Mouse (Mus musculus) c-Kit-negative CD71-positive TER-119-positive erythroid progenitor cells, embryonic 14.5 days (primary cell): Measurements from ENCODE around the gene Atf1.

ENCODE experiments used
- DNase-seq: peaks from one replicate; pipeline ENCODE4 v3.0.0-alpha.2; 2013; ENCODE audit warnings: low read depth, low spot score

The Atf1 gene

DNA sequence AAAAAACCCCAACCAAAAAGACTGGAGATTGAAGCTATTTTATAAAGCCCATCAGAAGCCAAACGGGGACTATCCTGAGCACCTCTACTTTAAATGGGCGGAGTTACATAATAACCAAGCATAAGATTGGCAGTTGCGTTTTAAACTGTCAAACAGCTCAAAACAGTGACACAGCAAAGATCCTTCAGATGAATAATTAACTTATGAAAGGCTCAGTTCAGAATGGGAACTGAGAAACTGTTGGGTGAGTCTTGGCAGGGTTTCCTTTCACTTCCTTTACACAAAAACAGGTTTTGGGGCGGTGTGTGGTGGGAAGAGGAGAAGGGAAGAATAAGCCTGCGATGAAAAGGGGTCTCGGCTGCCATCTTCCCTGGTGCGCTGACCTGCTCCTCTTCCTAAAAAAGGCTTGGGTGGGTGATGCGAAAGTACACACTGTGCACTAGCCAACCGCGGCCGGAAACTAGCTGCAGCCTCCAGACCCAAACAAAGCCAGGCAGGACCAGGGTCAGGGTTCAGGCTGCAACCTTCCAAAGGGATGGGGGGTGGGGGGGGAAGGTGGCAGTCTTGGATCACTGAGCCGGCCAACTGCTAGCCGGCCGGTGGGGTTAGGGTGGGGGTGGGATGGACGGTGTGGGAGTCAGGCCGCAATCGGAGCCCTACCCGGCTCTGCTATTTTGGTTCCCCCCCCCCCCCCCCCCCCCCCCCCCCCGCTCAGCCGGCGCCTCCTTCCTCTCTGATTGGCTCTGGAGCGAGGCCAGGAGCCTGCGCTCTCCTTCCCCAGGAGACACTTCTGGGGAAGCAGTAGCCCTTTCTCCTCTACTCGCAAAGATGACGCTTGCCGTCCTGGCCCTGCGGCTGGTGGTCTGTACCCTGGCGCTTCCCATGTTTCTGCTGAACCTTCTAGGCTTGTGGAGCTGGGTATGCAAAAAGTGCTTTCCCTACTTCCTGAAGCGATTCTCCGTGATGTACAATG is 76.7 kb downstream of the Atf1 start, which contains the start of gene Mettl7a1:
Mettl7a1 (plus strand) TSS at position 122 of the 973 bp plus-strand sequence.
- peak; percentile 68 for DNase-seq

DNA sequence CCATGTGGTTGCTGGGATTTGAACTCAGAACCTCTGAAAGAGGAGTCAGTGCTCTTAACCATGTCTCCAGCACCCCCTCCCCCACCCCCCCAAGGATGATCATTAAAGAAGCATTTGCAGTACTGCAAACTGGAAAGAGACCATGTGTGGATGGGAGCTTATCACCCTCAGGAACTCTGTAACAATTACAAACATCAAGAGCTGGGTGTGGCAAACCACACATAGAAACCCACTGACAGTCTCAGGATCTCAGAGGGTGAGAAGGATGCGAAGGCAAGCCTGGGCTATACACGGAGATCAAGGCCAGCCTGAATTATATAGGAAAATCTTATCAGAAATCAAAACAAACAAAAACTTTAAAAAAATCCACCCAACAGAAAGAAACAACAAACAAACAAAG is 78.6 kb downstream of the Atf1 start:
- no peak for DNase-seq

DNA sequence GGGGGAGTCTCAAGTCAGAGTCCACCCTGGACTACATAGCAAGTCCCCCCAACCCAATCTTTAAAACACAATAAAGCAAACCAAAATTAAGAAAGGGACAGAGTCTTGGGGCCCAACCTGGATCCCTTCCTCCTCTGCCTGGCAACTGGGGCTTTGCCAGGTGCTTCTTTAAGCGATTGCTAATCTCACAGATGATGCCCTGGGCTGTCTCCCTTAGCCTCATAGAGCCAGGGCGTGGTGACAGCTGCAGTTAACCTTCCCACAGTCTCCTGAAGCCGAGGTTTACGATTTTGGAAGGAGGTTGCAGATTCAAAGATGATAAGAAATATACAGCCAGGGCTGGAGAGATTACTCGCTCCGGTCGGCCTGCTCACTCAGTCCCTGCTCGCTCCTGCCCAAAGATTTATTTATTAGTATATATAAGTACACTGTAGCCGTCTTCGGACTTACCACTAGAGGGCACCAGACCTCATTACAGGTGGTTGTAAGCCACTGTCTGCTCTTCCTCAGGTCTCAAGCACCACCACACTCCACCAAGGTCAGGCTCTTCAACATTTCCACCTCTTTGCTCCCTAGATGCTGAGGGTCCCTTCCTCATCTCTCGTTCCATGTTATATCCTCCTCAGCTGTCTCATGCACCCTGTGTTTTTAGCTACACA is 79.9 kb downstream of the Atf1 start:
- DNase-seq = peak; percentile 63
